Mouse (Mus musculus) hindbrain, embryonic 12.5 days (tissue): ENCODE results near the gene Gm3285. TPM values are rescaled to one million over a fixed set of nuclear protein-coding genes. Genes with fewer than 3 reads are reported as not detected.
A peak's percentile ranks its signal among the peaks of the same experiment; 100 is the strongest.

Source experiments
- ATAC-seq: fragments of 200-750 bp; cut with Nextera tagmentation; 2 replicates; pipeline ENCODE4 v1.8.0; 2017; ENCODE audit warnings: moderate TSS enrichment; ENCODE audit not compliant: low FRiP score
- H3K27ac ChIP-seq: fragments of 300-500 bp; sonication (generic); 2 replicates; pipeline ENCODE4 v1.5.1; 2016; ENCODE audit warnings: mild to moderate bottlenecking
- H3K27me3 ChIP-seq: fragments of 300-500 bp; sonication (generic); 2 replicates; pipeline ENCODE4 v1.6.1; 2016; ENCODE audit warnings: mild to moderate bottlenecking
- H3K36me3 ChIP-seq: fragments of 300-500 bp; sonication (generic); 2 replicates; pipeline ENCODE4 v1.6.1; 2016; ENCODE audit warnings: mild to moderate bottlenecking
- H3K4me1 ChIP-seq: fragments of 300-500 bp; sonication (generic); 2 replicates; pipeline ENCODE4 v1.6.1; 2016
- H3K4me2 ChIP-seq: fragments of 300-500 bp; sonication (generic); replicated peaks from 2 replicates; pipeline ENCODE4 v1.6.1; 2016; ENCODE audit warnings: mild to moderate bottlenecking
- H3K4me3 ChIP-seq: fragments of 300-500 bp; sonication (generic); 2 replicates; pipeline ENCODE4 v1.5.1; 2016; ENCODE audit warnings: mild to moderate bottlenecking
- H3K9ac ChIP-seq: fragments of 300-500 bp; sonication (generic); 2 replicates; pipeline ENCODE4 v1.6.1; 2016; ENCODE audit warnings: mild to moderate bottlenecking, moderate library complexity
- H3K9me3 ChIP-seq: fragments of 300-500 bp; sonication (generic); replicated peaks from 2 replicates; pipeline ENCODE4 v1.6.1; 2016; ENCODE audit warnings: mild to moderate bottlenecking
- WGBS: fragments of 180-500 bp; shearing (Covaris S2); methylation state at CpG from one replicate; pipeline ENCODE4 v1.1.7; 2016; 5-methylcytosine and 5-hydroxymethylcytosine counted together
- polyA plus RNA-seq: library from polyadenylated mRNA; unstranded; fragments of >200 nt; fragmentation: Nextera tagmentation; extraction: Ambion mirVana; gene quantifications from 2 replicates; pipeline ENCODE4 v1.2.1, GENCODE M21; 2016

The Gm3285 gene
- polyA plus RNA-seq: not detected in 2 replicates

DNA sequence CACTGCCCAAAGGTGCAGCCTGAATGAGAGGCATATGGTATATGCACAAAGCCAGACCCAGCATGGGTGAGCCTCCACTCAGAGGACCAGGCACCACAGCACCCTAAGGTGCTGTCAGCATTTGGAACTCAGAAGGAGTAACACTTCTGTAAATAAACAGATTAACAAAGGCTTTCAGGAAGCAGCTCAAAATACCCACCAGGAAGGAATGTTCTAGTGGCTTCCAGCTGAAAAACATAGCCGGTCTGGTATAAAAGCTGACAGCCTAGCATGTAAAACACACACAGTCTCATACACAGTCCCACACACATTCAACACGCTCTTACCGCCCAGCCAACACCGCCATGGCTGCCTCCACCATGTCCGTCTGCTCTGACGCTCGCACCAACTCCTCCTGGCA, at the start of gene Gm3285:
Gene Gm3285, plus strand, starts transcription at position 301 of the 400 bp plus-strand sequence.
- Histone ChIP-seq H3K4me3 (no peak within 1 kb of the TSS), H3K4me2 (no peak within 1 kb of the TSS), H3K27ac (no peak within 1 kb of the TSS), H3K27me3 (no peaks in the 10 kb centered on the region), H3K9ac (no peak within 1 kb of the TSS), H3K4me1 (no peaks in the 10 kb centered on the region), H3K36me3 (no peaks in the 10 kb centered on the region), H3K9me3 (no peaks in the 10 kb centered on the region; the same call in 1 of the 2 replicates)
- ATAC-seq: no peak
- 43% methylated on average over 7 of the region's 7 CpGs for WGBS

DNA sequence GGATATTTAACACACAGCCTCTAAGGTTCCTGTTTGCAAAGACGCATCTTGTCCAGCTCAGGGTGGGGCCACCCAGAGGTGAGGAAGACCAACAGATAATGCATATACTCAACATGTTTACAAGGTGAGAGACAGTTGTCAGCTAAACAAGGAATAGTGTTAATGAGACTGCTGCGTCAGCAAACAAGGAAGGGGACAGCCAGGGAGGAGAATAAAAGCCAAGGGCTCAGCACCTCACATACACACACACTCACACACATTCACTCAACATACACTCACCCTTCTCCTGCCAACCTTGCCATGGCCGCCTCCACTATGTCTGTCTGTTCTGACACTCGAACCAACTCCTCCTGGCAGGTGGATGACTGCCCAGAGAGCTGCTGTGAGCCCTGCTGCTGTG, 47.4 kb upstream of the Gm3285 start, which contains the start of gene Gm2696:
Gene Gm2696, plus strand, starts transcription at position 301 of the 400 bp plus-strand sequence.
- no peak for ATAC-seq
- no peaks in the 10 kb centered on the region for H3K9me3 ChIP-seq
- H3K27ac ChIP-seq: no peak within 1 kb of the TSS
- no peaks in the 10 kb centered on the region for H3K4me1 ChIP-seq
- H3K27me3 ChIP-seq: no peaks in the 10 kb centered on the region; the same call in 1 of the 2 replicates
- H3K36me3 ChIP-seq: no peaks in the 10 kb centered on the region
- H3K9ac ChIP-seq: no peak within 1 kb of the TSS
- WGBS: 49% methylated on average over 4 of the region's 4 CpGs
- H3K4me2 ChIP-seq: no peak within 1 kb of the TSS
- no peak within 1 kb of the TSS for H3K4me3 ChIP-seq

DNA sequence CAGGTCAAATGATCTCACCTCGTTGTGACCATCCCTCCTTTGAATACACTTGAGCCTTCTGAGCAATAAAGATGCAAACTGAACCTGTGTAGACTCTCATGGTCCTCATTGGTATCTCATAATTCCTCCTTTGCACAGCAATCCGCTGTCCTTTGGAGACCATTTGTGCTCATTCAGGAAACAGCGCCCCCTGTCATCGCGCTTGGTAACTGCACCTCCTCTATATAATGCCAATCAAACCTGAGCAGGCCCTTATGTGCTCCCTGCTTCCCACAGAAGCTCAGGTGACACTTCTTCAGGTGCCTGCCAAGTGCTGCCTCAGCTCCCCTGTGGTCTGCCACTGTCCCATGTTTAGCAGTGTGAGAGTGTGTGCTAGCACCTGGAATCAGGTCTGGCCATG, 46.3 kb upstream of the Gm3285 start:
- Histone ChIP-seq H3K9ac (no peak overlapping the region), H3K4me3 (no peak overlapping the region), H3K4me2 (no peak overlapping the region), H3K27me3 (no peaks in the 10 kb centered on the region; the same call in 1 of the 2 replicates), H3K9me3 (no peaks in the 10 kb centered on the region), H3K4me1 (no peaks in the 10 kb centered on the region), H3K27ac (no peak overlapping the region), H3K36me3 (no peaks in the 10 kb centered on the region)
- no peak for ATAC-seq
- 40% methylated on average over 5 of the region's 5 CpGs for WGBS

DNA sequence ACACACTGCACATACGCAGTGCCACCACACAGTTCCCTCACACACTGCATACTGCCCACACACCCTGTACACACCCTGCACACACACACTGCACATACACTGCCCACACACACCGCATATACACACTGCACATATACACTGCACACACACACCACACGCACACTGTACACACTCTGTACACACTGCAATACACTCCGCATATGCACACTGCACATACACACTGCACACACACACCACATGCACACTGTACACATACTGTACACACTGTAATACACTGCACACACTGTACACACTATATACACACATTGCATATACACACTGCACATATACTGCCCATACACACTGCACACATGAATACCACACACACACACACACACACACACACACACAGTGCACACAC, 43.3 kb upstream of the Gm3285 start:
- Histone ChIP-seq H3K27me3 (no peaks in the 10 kb centered on the region; the same call in 1 of the 2 replicates), H3K4me2 (no peak overlapping the region), H3K9me3 (no peaks in the 10 kb centered on the region), H3K4me1 (no peaks in the 10 kb centered on the region), H3K9ac (no peak overlapping the region), H3K4me3 (no peak overlapping the region), H3K27ac (no peak overlapping the region), H3K36me3 (no peaks in the 10 kb centered on the region)
- 0 out of 2 replicates have a peak, but pooled peaks have one; percentile 35 for ATAC-seq
- WGBS: 96% methylated on average over 4 of the region's 4 CpGs

- no peaks in the 10 kb centered on the region for H3K9me3 ChIP-seq
- no peak overlapping the region for H3K4me2 ChIP-seq
- no peaks in the 10 kb centered on the region for H3K36me3 ChIP-seq
- 52% methylated on average over 4 of the region's 4 CpGs for WGBS
- no peaks in the 10 kb centered on the region; the same call in 1 of the 2 replicates for H3K27me3 ChIP-seq
- ATAC-seq: no peak
- no peaks in the 10 kb centered on the region for H3K4me1 ChIP-seq
- H3K9ac ChIP-seq: no peak overlapping the region
- no peak overlapping the region for H3K27ac ChIP-seq
- no peak overlapping the region for H3K4me3 ChIP-seq
Measured at GRCm38 (mm10) chr10:77819203-77819602, 42.6 kb upstream of the Gm3285 start.

DNA sequence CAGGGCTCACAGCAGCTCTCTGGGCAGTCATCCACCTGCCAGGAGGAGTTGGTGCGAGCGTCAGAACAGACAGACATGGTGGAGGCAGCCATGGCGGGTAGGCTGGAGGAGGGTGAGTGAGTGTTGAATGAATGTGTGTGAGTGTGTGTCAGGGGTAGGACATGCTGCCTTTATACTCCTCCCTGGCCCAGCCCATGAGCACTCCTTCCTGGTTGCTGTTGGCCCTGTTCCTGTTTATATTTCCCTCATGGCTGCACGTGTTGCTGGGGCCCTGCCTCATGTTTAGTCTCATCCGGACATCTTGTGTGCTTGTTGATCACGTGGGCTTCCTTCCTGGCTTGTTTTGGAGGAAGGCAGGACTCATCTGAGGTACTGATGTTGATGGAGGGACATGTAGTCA, 34.8 kb upstream of the Gm3285 start, which contains the start of gene Krtap10-4:
Gene Krtap10-4, minus strand, starts transcription at position 145 of the 400 bp plus-strand sequence.
- no peaks in the 10 kb centered on the region for H3K9me3 ChIP-seq
- H3K27ac ChIP-seq: no peak within 1 kb of the TSS
- no peak for ATAC-seq
- no peak within 1 kb of the TSS for H3K4me2 ChIP-seq
- H3K36me3 ChIP-seq: no peaks in the 10 kb centered on the region
- H3K4me3 ChIP-seq: no peak within 1 kb of the TSS
- H3K27me3 ChIP-seq: no peaks in the 10 kb centered on the region
- WGBS: 73% methylated on average over 6 of the region's 6 CpGs
- H3K9ac ChIP-seq: no peak within 1 kb of the TSS
- H3K4me1 ChIP-seq: no peaks in the 10 kb centered on the region

GRCm38 (mm10) chr10:77835647-77836046, 26.1 kb upstream of the Gm3285 start, which contains the start of gene Krtap10-10:
Gene Krtap10-10, plus strand, starts transcription at chr10:77835947.
- no peaks in the 10 kb centered on the region for H3K27me3 ChIP-seq
- H3K9me3 ChIP-seq: no peaks in the 10 kb centered on the region
- H3K4me1 ChIP-seq: no peaks in the 10 kb centered on the region
- no peak within 1 kb of the TSS for H3K27ac ChIP-seq
- no peak within 1 kb of the TSS for H3K4me3 ChIP-seq
- no peak for ATAC-seq
- 65% methylated on average over 9 of the region's 9 CpGs for WGBS
- no peak within 1 kb of the TSS for H3K9ac ChIP-seq
- H3K36me3 ChIP-seq: no peaks in the 10 kb centered on the region
- H3K4me2 ChIP-seq: no peak within 1 kb of the TSS

- no peak overlapping the region for H3K9ac ChIP-seq
- H3K27me3 ChIP-seq: no peaks in the 10 kb centered on the region
- H3K9me3 ChIP-seq: peaks cover 16% of the 10 kb centered on the region
- H3K27ac ChIP-seq: no peak overlapping the region
- no peak overlapping the region for H3K4me2 ChIP-seq
- H3K4me1 ChIP-seq: no peaks in the 10 kb centered on the region
- ATAC-seq: no peak
- no peak overlapping the region for H3K4me3 ChIP-seq
- WGBS: 77% methylated on average over 6 of the region's 6 CpGs
- no peaks in the 10 kb centered on the region for H3K36me3 ChIP-seq
Measured at GRCm38 (mm10) chr10:77839006-77839405, 22.8 kb upstream of the Gm3285 start.

DNA sequence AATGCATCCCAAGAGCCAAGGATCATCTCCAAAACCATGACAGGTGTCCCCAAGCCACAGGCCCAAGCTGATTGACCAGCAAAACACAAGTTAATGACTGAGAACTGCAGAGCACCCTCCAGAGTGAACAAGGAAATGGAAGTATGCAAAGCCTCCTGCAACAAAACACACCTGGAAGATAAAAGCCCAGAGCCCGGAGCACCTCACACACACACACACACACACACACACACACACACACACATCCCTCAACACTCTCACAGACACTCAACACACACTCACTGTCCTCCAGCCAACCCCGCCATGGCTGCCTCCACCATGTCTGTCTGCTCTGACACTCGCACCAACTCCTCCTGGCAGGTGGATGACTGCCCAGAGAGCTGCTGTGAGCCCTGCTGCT, 15.3 kb upstream of the Gm3285 start, which contains the start of gene Gm36176:
Gene Gm36176, plus strand, starts transcription at position 301 of the 400 bp plus-strand sequence.
- 69% methylated on average over 2 of the region's 3 CpGs for WGBS
- no peak within 1 kb of the TSS for H3K27ac ChIP-seq

DNA sequence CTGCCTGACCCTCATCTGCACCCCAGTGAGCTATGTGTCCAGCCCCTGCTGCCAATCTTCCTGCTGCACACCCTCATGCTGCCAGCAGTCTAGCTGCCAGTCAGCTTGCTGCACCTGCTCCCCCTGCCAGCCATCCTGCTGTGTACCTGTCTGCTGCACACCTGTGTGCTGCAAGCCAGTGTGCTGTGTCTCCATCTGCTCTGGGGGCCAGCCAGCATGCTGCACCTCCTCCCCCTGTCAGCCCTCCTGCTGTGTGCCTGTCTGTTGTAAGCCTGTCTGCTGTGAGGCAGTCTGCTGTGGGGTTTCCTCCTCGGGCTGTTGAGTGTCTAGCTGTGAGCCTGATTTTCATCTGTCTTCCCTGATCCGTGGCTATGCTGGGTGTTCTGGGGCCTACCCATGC, 14.8 kb upstream of the Gm3285 start:
- no peak overlapping the region for H3K4me2 ChIP-seq
- no peak overlapping the region for H3K27ac ChIP-seq
- ATAC-seq: no peak
- WGBS: 15% methylated on average over 2 of the region's 2 CpGs
- no peaks in the 10 kb centered on the region for H3K36me3 ChIP-seq
- H3K9ac ChIP-seq: no peak overlapping the region
- no peaks in the 10 kb centered on the region for H3K4me1 ChIP-seq
- peaks cover 25% of the 10 kb centered on the region for H3K9me3 ChIP-seq
- H3K27me3 ChIP-seq: 0 out of 2 replicates have a peak, but pooled peaks cover 3% of the 10 kb centered on the region
- H3K4me3 ChIP-seq: no peak overlapping the region

More for the DNA sequence above, 15.3 kb upstream of the Gm3285 start, which contains the start of gene Gm36176:
- Histone ChIP-seq H3K4me2 (no peak within 1 kb of the TSS), H3K27me3 (0 out of 2 replicates have a peak, but pooled peaks cover 3% of the 10 kb centered on the region), H3K4me1 (no peaks in the 10 kb centered on the region), H3K9me3 (peaks cover 25% of the 10 kb centered on the region), H3K9ac (no peak within 1 kb of the TSS), H3K36me3 (no peaks in the 10 kb centered on the region), H3K4me3 (no peak within 1 kb of the TSS)
- ATAC-seq: no peak

- Histone ChIP-seq H3K9me3 (peaks cover 25% of the 10 kb centered on the region), H3K9ac (no peak overlapping the region), H3K27me3 (0 out of 2 replicates have a peak, but pooled peaks cover 3% of the 10 kb centered on the region), H3K4me2 (no peak overlapping the region), H3K36me3 (no peaks in the 10 kb centered on the region), H3K27ac (no peak overlapping the region), H3K4me3 (no peak overlapping the region), H3K4me1 (no peaks in the 10 kb centered on the region)
- 88% methylated on average over 2 of the region's 2 CpGs for WGBS
- ATAC-seq: no peak
Measured at GRCm38 (mm10) chr10:77847538-77847937, 14.2 kb upstream of the Gm3285 start.

- ATAC-seq: no peak
- Histone ChIP-seq H3K4me1 (no peaks in the 10 kb centered on the region), H3K4me3 (no peak within 1 kb of the TSS), H3K9me3 (0 out of 2 replicates have a peak, but pooled peaks cover 3% of the 10 kb centered on the region), H3K4me2 (no peak within 1 kb of the TSS), H3K9ac (no peak within 1 kb of the TSS), H3K36me3 (no peaks in the 10 kb centered on the region), H3K27ac (peak within 1 kb of the TSS; percentile 23; the same call in 1 of the 2 replicates), H3K27me3 (no peaks in the 10 kb centered on the region; the same call in 1 of the 2 replicates)
- 64% methylated on average over 9 of the region's 9 CpGs for WGBS
Measured at GRCm38 (mm10) chr10:77852559-77852958, 9.2 kb upstream of the Gm3285 start, which contains the start of gene Gm10318. Gene Gm10318, plus strand, starts transcription at chr10:77852859.
